Mouse (Mus musculus): Measurements from ENCODE around the gene Cyth3. TPM values are rescaled to one million over a fixed set of nuclear protein-coding genes. Genes with fewer than 3 reads are reported as not detected.

Gene Cyth3
- polyA plus RNA-seq, 1 experiment = 23.9 TPM

DNA sequence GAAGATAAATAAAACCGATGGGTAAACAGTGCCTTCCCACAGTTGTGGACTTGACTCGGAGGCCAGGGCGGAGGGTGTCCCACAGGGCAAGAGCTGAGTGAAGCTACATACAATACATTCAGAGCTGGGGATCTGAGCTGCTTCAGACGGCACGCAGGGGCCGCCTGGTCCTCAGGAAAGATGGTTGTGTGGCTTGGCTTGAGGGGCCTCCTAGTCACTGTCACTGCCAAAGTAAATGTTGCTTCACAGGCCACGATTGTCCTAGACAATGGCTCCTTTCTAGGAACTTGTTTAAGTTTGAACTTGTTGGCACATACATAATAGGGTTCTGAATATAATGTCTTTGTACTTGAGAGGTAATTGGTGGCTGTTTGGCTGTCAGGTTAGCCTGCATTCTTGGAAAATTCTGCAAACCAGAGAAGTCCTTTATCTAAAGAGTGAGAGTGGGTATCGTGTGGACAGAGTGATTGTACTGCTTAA is 62.7 kb downstream of the Cyth3 start:
- Histone ChIP-seq H3K79me3 (ENCODE audit: low read depth) (peaks cover 14% of the 10 kb centered on the region), H3ac (ENCODE audit: control insufficient read depth, insufficient read length, low read depth) (no peak overlapping the region), H3K79me2 (ENCODE audit: control insufficient read depth, insufficient read depth) (peaks cover 32% of the 10 kb centered on the region), H3K27me3 (ENCODE audit: control insufficient read depth, insufficient read depth, insufficient read length) (no peaks in the 10 kb centered on the region), H3K4me3 (ENCODE audit: insufficient read depth, poor library complexity, severe bottlenecking) (no peak overlapping the region), H3K36me3 (ENCODE audit: control insufficient read depth, insufficient read depth) (peaks cover 34% of the 10 kb centered on the region)
- no peak for TF ChIP-seq FOSL1 (IDR thresholded peaks at IDR 0.05; ENCODE audit: insufficient read depth, low read length, poor library complexity, severe bottlenecking)
- TF ChIP-seq CTCF (IDR thresholded peaks at IDR 0.05; ENCODE audit: control insufficient read depth, insufficient read depth, insufficient read length) = no peak
- TF ChIP-seq MAX (IDR thresholded peaks at IDR 0.05) = no peak
- TF ChIP-seq MYOD1 (IDR thresholded peaks at IDR 0.05; ENCODE audit: control insufficient read depth, insufficient read length, low read depth) = no peak
- TF ChIP-seq CEBPB (IDR thresholded peaks at IDR 0.05; ENCODE audit: low read depth) = no peak
- no peak for TF ChIP-seq MYOG (IDR thresholded peaks at IDR 0.05; ENCODE audit: control insufficient read depth, extremely low read depth, insufficient read length)

DNA sequence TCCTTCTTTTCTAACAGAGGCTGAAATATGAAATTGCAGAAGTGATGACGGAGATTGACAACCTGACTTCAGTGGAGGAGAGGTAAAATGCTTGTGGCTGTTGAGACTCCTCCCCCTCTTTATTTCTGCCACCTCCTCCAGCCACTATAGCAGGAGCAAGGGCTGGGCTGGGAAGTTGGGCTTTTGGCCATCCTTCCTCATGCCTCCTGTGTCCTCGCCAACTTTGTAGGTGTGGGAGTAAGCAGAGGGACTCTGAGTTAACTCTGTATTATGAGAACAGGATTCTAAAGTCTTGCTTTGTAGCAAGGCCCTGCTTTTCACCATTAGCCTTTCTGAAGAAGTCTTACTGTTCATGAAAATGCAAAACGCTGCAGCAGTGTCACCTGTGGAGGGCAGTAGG is 64.2 kb downstream of the Cyth3 start:
- Histone ChIP-seq H3ac (ENCODE audit: control insufficient read depth, insufficient read length, low read depth) (no peak overlapping the region), H3K4me3 (ENCODE audit: insufficient read depth, poor library complexity, severe bottlenecking) (no peak overlapping the region), H3K79me2 (ENCODE audit: control insufficient read depth, insufficient read depth) (peaks cover 17% of the 10 kb centered on the region), H3K79me3 (ENCODE audit: low read depth) (peaks cover 6% of the 10 kb centered on the region), H3K36me3 (ENCODE audit: control insufficient read depth, insufficient read depth) (peaks cover 40% of the 10 kb centered on the region), H3K27me3 (ENCODE audit: control insufficient read depth, insufficient read depth, insufficient read length) (no peaks in the 10 kb centered on the region)
- no peak for TF ChIP-seq MYOD1 (IDR thresholded peaks at IDR 0.05; ENCODE audit: control insufficient read depth, insufficient read length, low read depth)
- TF ChIP-seq MYOG (IDR thresholded peaks at IDR 0.05; ENCODE audit: control insufficient read depth, extremely low read depth, insufficient read length) = no peak
- no peak for TF ChIP-seq CEBPB (IDR thresholded peaks at IDR 0.05; ENCODE audit: low read depth)
- TF ChIP-seq FOSL1 (IDR thresholded peaks at IDR 0.05; ENCODE audit: insufficient read depth, low read length, poor library complexity, severe bottlenecking) = no peak
- TF ChIP-seq USF1 (IDR thresholded peaks at IDR 0.05; ENCODE audit: low read depth) = no peak
- TF ChIP-seq MAX (IDR thresholded peaks at IDR 0.05) = no peak
- no peak for TF ChIP-seq CTCF (IDR thresholded peaks at IDR 0.05; ENCODE audit: control insufficient read depth, insufficient read depth, insufficient read length)

DNA sequence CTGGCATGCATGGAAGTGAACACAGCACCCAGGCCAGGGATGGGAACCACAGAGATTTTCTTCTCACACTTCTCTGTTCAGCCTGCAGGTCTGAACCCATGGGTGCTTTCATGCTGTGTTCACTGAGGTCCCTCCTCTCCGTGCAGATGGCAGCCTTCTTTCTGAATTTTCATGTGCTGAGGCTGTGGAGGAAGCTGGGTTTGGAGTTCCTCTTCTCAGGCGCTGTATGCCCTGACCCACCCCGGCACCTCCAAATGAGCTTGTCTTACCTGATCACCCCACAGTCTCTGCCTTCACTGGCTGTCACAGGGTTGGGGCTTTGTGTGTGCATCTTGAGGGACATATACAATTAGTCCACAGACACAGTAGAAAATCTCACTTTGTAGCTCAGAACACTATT is 65.3 kb downstream of the Cyth3 start:
- peaks cover 47% of the 10 kb centered on the region for H3K36me3 ChIP-seq (ENCODE audit: control insufficient read depth, insufficient read depth)
- no peak for TF ChIP-seq USF1 (IDR thresholded peaks at IDR 0.05; ENCODE audit: low read depth)
- no peak for TF ChIP-seq CTCF (IDR thresholded peaks at IDR 0.05; ENCODE audit: control insufficient read depth, insufficient read depth, insufficient read length)
- TF ChIP-seq CEBPB (IDR thresholded peaks at IDR 0.05; ENCODE audit: low read depth) = no peak
- TF ChIP-seq FOSL1 (IDR thresholded peaks at IDR 0.05; ENCODE audit: insufficient read depth, low read length, poor library complexity, severe bottlenecking) = no peak
- TF ChIP-seq MAX (IDR thresholded peaks at IDR 0.05) = no peak
- no peak for TF ChIP-seq MYOG (IDR thresholded peaks at IDR 0.05; ENCODE audit: control insufficient read depth, extremely low read depth, insufficient read length)
- TF ChIP-seq MYOD1 (IDR thresholded peaks at IDR 0.05; ENCODE audit: control insufficient read depth, insufficient read length, low read depth) = no peak
- no peaks in the 10 kb centered on the region for H3K27me3 ChIP-seq (ENCODE audit: control insufficient read depth, insufficient read depth, insufficient read length)
- no peak overlapping the region for H3K4me3 ChIP-seq (ENCODE audit: insufficient read depth, poor library complexity, severe bottlenecking)
- H3ac ChIP-seq (ENCODE audit: control insufficient read depth, insufficient read length, low read depth) = no peak overlapping the region
- H3K79me3 ChIP-seq (ENCODE audit: low read depth) = no peaks in the 10 kb centered on the region
- H3K79me2 ChIP-seq (ENCODE audit: control insufficient read depth, insufficient read depth) = peaks cover 6% of the 10 kb centered on the region

DNA sequence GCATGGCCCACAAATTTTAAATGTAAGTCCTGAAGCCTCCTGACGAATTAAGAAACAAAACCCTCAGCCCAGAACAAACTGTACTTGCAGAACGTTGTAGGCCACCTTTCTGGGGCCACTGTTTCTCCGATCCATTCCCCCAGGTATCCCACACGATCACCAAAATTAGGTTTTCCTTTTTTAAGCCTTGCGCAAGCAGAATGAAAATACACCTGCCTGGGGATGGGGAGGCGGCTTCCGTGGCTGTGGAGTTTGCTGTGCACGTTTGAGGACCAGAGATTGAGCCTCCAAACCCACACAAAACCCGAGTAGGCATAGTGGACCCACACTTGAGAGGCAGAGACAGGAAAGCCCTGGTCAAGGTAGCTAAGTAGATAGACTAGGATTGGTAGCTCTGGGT is 68.1 kb downstream of the Cyth3 start:
- H3K79me3 ChIP-seq (ENCODE audit: low read depth) = no peaks in the 10 kb centered on the region
- H3K36me3 ChIP-seq (ENCODE audit: control insufficient read depth, insufficient read depth) = peaks cover 60% of the 10 kb centered on the region
- TF ChIP-seq MAX (IDR thresholded peaks at IDR 0.05) (no peak), FOSL1 (IDR thresholded peaks at IDR 0.05; ENCODE audit: insufficient read depth, low read length, poor library complexity, severe bottlenecking) (no peak), MYOG (IDR thresholded peaks at IDR 0.05; ENCODE audit: control insufficient read depth, extremely low read depth, insufficient read length) (no peak), USF1 (IDR thresholded peaks at IDR 0.05; ENCODE audit: low read depth) (no peak)
- H3K4me3 ChIP-seq (ENCODE audit: insufficient read depth, poor library complexity, severe bottlenecking) = no peak overlapping the region
- H3K79me2 ChIP-seq (ENCODE audit: control insufficient read depth, insufficient read depth) = no peaks in the 10 kb centered on the region
- H3ac ChIP-seq (ENCODE audit: control insufficient read depth, insufficient read length, low read depth) = no peak overlapping the region
- no peaks in the 10 kb centered on the region for H3K27me3 ChIP-seq (ENCODE audit: control insufficient read depth, insufficient read depth, insufficient read length)

DNA sequence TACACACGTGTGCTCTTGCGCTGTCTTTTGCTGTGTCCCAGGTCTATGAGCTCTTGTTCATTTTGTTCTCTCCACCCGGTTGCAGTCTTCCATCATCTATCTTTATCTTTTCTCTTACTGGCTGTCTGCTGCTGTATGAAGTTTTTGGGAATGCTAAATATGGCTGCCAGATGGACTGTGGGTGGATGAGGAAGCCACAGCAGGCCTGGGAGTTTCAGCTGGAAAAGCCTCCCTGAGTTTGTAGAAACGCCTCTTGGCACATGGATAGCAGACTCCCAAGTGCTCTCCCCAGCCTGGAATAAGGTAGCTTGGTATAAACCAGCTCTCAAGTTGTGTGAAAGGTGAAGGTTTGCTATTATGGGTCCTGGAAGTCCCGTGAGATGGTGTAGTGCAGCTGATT is 68.7 kb downstream of the Cyth3 start:
- TF ChIP-seq USF1 (IDR thresholded peaks at IDR 0.05; ENCODE audit: low read depth) (no peak), MYOD1 (IDR thresholded peaks at IDR 0.05; ENCODE audit: control insufficient read depth, insufficient read length, low read depth) (no peak), CTCF (IDR thresholded peaks at IDR 0.05; ENCODE audit: control insufficient read depth, insufficient read depth, insufficient read length) (no peak), FOSL1 (IDR thresholded peaks at IDR 0.05; ENCODE audit: insufficient read depth, low read length, poor library complexity, severe bottlenecking) (no peak), CEBPB (IDR thresholded peaks at IDR 0.05; ENCODE audit: low read depth) (no peak), MAX (IDR thresholded peaks at IDR 0.05) (no peak), MYOG (IDR thresholded peaks at IDR 0.05; ENCODE audit: control insufficient read depth, extremely low read depth, insufficient read length) (no peak)
- Histone ChIP-seq H3K79me3 (ENCODE audit: low read depth) (no peaks in the 10 kb centered on the region), H3K36me3 (ENCODE audit: control insufficient read depth, insufficient read depth) (peaks cover 56% of the 10 kb centered on the region)

DNA sequence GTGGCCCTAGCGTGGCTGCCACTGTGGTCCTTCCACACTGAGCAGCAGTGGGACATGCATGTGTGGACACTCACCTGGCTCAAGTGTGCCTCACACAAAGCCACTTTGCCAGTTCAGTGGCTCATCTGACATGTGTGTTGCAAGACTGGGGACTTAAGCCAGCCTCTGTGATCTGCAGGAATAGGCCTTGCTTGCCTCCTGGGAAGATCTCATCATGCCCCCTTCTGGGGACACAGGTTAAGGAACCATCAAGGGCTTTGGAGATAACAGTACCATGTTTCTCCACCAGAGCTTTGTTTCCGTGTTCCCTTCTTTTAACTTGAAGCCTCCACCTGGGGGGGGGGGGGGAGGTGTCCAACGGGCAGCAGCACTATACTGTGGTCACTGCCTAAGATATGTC is 74.1 kb downstream of the Cyth3 start:
- H3K4me3 ChIP-seq (ENCODE audit: insufficient read depth, poor library complexity, severe bottlenecking) = no peak overlapping the region
- no peaks in the 10 kb centered on the region for H3K79me2 ChIP-seq (ENCODE audit: control insufficient read depth, insufficient read depth)
- H3K79me3 ChIP-seq (ENCODE audit: low read depth) = no peaks in the 10 kb centered on the region
- H3ac ChIP-seq (ENCODE audit: control insufficient read depth, insufficient read length, low read depth) = no peak overlapping the region
- TF ChIP-seq MYOD1 (IDR thresholded peaks at IDR 0.05; ENCODE audit: control insufficient read depth, insufficient read length, low read depth) (no peak), CTCF (IDR thresholded peaks at IDR 0.05; ENCODE audit: control insufficient read depth, insufficient read depth, insufficient read length) (no peak), FOSL1 (IDR thresholded peaks at IDR 0.05; ENCODE audit: insufficient read depth, low read length, poor library complexity, severe bottlenecking) (no peak), MYOG (IDR thresholded peaks at IDR 0.05; ENCODE audit: control insufficient read depth, extremely low read depth, insufficient read length) (no peak), USF1 (IDR thresholded peaks at IDR 0.05; ENCODE audit: low read depth) (no peak), MAX (IDR thresholded peaks at IDR 0.05) (no peak), CEBPB (IDR thresholded peaks at IDR 0.05; ENCODE audit: low read depth) (no peak)
- peaks cover 41% of the 10 kb centered on the region for H3K36me3 ChIP-seq (ENCODE audit: control insufficient read depth, insufficient read depth)
- no peaks in the 10 kb centered on the region for H3K27me3 ChIP-seq (ENCODE audit: control insufficient read depth, insufficient read depth, insufficient read length)

More for the DNA sequence above, 68.7 kb downstream of the Cyth3 start:
- H3K27me3 ChIP-seq (ENCODE audit: control insufficient read depth, insufficient read depth, insufficient read length) = no peaks in the 10 kb centered on the region
- H3K79me2 ChIP-seq (ENCODE audit: control insufficient read depth, insufficient read depth) = no peaks in the 10 kb centered on the region
- H3ac ChIP-seq (ENCODE audit: control insufficient read depth, insufficient read length, low read depth) = no peak overlapping the region
- no peak overlapping the region for H3K4me3 ChIP-seq (ENCODE audit: insufficient read depth, poor library complexity, severe bottlenecking)
